Mouse (Mus musculus) gastrocnemius, postnatal 36 days (tissue): ENCODE data around the gene Spag6l. TPM values are rescaled to one million over a fixed set of nuclear protein-coding genes. Genes with fewer than 3 reads are reported as not detected.

Source experiments
- total RNA-seq, 2 experiments: library from RNA; stranded (reverse); gene quantifications; 2 replicates each; pipeline ENCODE4 v1.2.3; 2021

Gene Spag6l
- total RNA-seq, 2 experiments from 2014 or later: not detected

Other genes starting within 250 kb of the Spag6l start
- 10 to 100 TPM; 15.7 to 20.5 TPM for gene Fgd4, start 228.9 kb downstream of the Spag6l start, total RNA-seq
- not detected for gene Olfr19, start 153.1 kb downstream of the Spag6l start, total RNA-seq
- not detected for gene Igll1, start 34.5 kb upstream of the Spag6l start, total RNA-seq
- gene Top3b, start 41.3 kb upstream of the Spag6l start, total RNA-seq: 10 to 100 TPM; 17.3 to 20.0 TPM
- not detected for gene Vpreb1, start 41.4 kb upstream of the Spag6l start, total RNA-seq
- gene Ppm1f, start 67.0 kb upstream of the Spag6l start, total RNA-seq: 10 to 100 TPM; 11.1 to 11.8 TPM
- gene Mapk1, start 153.9 kb upstream of the Spag6l start, total RNA-seq: 10 to 100 TPM; 87.9 to 89.5 TPM
- under 1 TPM; 0.69 to 0.94 TPM for gene Ypel1, start 240.2 kb upstream of the Spag6l start, total RNA-seq